Mouse (Mus musculus) adrenal gland, adult (tissue): Measurements from ENCODE around the gene Bcap29.
A peak's percentile ranks its signal among the peaks of the same experiment; 100 is the strongest.

Experiments used
- DNase-seq, 2 experiments: peaks; one replicate each; pipeline ENCODE4 v3.0.0; 2022 to 2023; ENCODE audit warnings: low spot score in 1 of 2; ENCODE audit not compliant: inconsistent age in 2 of 2

Gene Bcap29

GRCm38 (mm10) chr12:31580634-31581318, 53.7 kb downstream of the Bcap29 start:
- DNase-seq = peak; percentile 33 to 49

- DNase-seq = peak in 1 of 2 experiments; percentile 41
Observed at GRCm38 (mm10) chr12:31578691-31579476, 55.6 kb downstream of the Bcap29 start.

GRCm38 (mm10) chr12:31574506-31574905, 60.0 kb downstream of the Bcap29 start:
- DNase-seq = no peak

GRCm38 (mm10) chr12:31569784-31570183, 64.7 kb downstream of the Bcap29 start:
- no peak for DNase-seq

- DNase-seq = no peak
Observed at GRCm38 (mm10) chr12:31568661-31569060, 65.8 kb downstream of the Bcap29 start.

GRCm38 (mm10) chr12:31567535-31567934, 66.9 kb downstream of the Bcap29 start:
- DNase-seq = peak in 1 of 2 experiments; percentile 30

GRCm38 (mm10) chr12:31560712-31561111, 73.7 kb downstream of the Bcap29 start:
- no peak for DNase-seq

- no peak for DNase-seq
Observed at GRCm38 (mm10) chr12:31560002-31560401, 74.5 kb downstream of the Bcap29 start.

GRCm38 (mm10) chr12:31554371-31554770, 80.1 kb downstream of the Bcap29 start:
- no peak for DNase-seq

- DNase-seq = no peak
Observed at GRCm38 (mm10) chr12:31551252-31551651, 83.2 kb downstream of the Bcap29 start.

GRCm38 (mm10) chr12:31546061-31546460, 88.4 kb downstream of the Bcap29 start:
- no peak for DNase-seq

- DNase-seq = no peak
Observed at GRCm38 (mm10) chr12:31545219-31545618, 89.2 kb downstream of the Bcap29 start.

GRCm38 (mm10) chr12:31541541-31541940, 92.9 kb downstream of the Bcap29 start:
- no peak for DNase-seq
